Mouse (Mus musculus): Measurements from ENCODE around the gene Sgms1. TPM values are rescaled to one million over a fixed set of nuclear protein-coding genes. Genes with fewer than 3 reads are reported as not detected.
"Not testable (repeated sequence)": the region's sequence is repeated elsewhere in the genome, so short reads cannot be mapped to it uniquely, and the experiment has no call there.

The Sgms1 gene
- total RNA-seq, 2 experiments from 2014 or later: 69.3 to 78.5 TPM

DNA sequence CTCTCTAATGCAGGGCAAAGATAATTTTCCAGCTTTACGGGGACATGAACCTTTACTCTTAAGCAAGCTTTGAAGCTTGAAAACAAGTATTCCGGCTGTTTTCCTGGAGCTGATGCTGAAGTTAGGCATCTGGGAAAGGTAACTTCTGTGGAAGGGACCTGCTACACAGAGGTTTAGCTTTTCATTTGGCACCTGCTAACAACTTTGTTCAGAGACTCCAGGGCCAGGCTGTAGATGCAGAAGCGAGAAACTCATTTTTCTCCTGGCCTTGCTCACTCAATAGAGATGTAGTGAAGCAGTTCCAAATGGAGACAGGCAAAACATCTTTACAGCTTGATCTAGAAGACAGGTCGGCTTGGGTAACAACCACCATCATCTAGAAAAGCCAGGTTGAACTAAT, 225.4 kb downstream of the Sgms1 start:
- DNase-seq (ENCODE audit: low spot score in 2 of 2): no peak

DNA sequence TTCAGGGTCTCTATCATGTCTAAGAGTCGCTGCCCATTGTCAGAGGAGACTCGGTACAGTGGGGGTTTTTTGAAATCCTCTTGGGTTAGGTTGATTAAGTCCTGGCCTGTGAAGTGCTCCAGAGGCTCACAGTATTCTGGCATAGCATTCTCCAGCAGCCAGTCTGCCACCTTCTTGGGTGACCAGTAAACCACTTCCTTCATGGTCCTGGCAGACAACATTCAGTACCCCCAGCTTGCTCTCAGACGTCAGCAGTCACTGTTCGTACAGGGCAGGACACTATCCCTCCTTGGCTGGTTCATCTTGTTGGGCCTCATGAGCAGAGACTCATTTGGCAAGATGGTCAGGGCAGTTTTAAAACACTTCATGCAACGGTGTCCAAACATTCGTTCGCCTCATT, 229.6 kb downstream of the Sgms1 start:
- no peak for DNase-seq (ENCODE audit: low spot score in 2 of 2)

DNA sequence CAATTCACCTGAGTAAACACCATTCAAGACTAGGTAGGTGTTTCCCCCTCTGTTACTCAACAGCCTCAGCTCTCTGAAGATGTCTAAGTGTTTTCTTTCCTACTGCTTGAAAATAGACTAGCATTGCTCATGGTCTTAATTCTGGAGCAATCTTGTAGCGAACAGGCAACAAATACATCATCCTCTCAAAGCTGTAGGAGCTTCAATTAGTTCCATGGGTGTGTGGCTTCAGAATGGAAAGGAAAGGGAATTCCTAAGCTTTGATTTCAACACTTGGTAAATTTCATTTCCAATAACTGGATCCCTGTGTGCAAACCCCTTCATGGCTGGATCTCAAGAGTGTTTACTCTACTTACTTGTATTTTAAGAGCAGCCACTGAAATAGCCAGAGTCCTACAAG, 230.3 kb downstream of the Sgms1 start:
- DNase-seq (ENCODE audit: low spot score in 2 of 2): no peak

DNA sequence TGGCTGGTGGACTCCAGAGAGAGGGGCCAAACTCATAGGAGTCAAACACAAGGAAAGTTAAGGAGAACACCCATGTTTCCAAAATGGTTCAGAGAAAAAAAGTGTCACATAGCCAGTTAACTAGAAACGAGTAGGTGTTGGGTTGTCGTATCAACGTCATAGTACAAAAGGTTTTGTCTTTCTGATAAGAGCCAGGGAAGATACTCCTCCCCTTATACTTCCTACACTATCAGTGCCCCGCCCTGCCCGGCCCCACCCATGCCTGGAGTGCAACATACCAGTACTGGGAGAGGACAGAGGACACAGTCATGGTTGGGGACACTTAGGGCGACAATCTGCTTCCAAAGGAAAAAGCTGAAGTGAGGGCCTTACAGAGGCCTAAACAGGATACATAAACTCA, 232.5 kb downstream of the Sgms1 start:
- no peak for DNase-seq (ENCODE audit: low spot score in 2 of 2)

DNA sequence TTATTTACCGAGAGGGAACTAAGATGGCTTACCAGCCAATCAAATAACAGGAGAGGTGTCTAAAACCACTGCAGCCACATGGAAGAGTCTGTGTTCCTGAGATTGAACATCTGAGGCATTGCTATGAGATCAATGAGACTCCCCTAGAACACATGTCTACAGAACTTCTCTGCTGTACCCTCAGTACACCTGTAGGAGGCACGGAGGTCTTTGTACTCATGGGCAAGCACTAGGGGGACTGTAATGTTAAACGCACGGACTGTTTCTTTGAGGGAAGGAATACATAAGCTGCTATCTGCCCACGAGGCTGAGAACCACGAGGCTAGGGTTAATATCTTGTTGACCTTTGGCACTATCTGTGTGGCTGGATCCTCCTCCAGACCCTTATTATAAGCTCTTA, 237.0 kb downstream of the Sgms1 start:
- no peak for DNase-seq (ENCODE audit: low spot score in 2 of 2)

DNA sequence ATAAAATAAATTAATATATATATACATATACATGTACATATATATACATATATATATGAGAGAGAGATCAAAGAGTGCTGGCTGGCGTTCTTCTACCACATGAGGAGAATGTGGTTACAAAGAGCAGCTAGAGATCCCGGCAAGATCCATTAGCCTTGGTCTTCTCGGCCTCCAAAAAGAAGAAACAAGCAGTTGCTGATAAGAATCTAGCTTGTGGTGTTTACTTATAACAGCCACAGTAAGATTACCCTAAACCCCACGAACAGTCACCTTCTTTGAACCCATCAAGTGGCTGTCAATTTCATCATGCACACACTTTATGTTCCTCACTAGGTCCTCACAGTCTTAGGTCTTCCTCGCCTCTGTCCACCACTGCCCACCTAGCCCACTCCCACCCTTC, 240.8 kb downstream of the Sgms1 start:
- no peak for DNase-seq (ENCODE audit: low spot score in 2 of 2)

DNA sequence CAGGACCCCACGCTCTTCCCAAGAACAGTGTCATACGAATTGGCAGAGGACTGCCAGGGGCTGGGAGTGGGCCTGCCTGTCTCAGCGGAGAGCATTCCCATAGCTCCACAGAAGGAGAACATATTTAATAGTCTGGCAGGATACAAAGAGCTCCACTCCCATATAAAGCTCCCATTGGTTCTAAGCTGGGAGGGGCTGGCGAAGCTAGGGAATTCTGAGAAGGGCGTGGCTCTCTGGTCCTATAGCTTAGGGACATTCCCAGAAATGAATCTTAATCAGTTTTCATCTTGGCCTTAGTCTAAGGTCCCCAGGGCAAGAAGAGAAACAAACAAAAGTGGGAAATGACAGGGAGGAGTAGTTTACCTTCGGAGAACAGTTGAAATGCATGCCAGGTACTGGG, 247.1 kb downstream of the Sgms1 start:
- DNase-seq (ENCODE audit: low spot score in 2 of 2): no peak

DNA sequence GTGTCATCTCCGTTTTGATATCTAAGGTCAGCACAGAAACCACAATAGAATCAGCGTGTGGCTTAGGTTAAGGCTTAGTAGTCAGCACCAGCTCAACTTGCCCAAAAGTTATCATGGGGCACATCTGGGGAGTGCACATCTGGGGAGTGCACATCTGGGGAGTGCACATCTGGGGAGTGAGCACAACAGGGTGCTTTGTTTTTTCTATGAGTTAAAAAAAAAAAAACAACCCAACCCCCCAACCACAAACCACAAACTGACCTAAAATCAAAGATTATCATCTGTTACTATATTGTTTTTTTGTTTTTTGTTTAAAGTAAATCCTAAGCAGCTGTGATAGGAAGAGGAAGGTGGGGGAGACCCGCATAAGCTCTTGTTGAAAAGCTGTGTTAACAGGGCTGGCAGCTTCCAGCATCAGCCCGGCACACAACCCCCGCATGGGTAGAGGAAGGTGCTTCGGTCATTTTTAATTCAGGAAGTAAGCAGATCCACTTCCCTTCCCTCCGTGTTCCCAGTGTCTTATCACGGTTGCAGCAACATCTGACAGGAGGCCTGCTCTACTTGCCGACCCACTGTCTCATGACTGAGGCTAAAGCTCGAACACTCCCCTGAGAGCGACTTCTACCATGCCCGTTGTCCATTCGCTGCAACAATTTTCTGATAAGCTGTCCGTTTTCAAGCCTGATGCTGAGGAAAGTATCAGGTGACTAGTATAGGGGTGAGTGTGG, 251.0 kb downstream of the Sgms1 start:
- DNase-seq (ENCODE audit: low spot score in 2 of 2): no peak

DNA sequence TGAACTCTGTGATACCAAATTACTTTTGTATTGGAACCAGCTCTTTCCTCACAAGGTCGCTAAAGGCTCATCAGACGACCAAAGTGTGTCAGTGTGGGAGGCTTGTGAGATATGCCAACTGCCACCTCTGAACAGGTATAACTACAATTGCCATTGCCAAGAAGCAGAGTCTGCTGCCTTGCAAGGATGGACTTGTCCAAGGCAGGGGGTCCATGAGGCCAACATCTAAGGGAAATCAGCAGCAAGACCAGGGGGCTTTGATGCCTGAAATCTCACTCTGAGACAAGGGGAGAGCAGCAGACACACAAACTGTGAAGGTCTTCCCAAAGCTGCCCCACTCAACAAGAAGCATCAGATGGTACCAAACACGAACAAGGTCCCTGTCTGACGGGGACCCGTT, 251.6 kb downstream of the Sgms1 start:
- no peak for DNase-seq (ENCODE audit: low spot score in 2 of 2)

DNA sequence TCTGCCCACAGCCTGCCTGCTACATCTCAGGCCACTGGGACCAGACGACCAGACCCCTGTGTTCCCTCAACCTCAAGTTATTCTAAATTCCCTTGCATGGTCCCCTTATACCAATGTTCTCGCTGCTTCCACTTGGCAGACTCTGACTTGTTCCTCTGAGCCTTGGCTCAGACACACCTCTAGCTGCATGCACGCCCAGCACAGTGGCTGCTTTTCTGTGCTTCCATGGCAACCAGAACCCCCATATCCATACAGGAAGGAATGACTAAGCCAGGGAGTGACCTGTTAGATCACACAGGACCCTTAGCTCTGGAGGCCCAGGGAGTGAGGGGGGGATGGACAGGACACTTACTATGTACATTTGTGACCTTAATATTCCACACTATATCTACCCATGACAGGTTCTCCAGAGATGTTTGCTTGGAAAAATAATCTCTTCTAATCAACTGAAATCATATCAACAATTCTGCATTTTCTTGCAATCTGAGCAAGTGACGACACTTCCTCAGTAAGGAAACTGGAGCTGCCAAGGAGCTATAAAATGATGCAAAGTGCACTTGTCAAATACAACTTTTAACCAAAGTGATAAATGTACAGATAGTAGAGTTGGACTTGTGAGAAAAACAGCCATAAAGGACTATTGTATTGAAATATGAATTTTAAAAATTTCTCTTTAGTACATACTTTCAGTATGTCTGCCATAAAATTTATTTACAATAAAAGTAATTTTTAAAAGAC, 252.5 kb downstream of the Sgms1 start:
- no peak for DNase-seq (ENCODE audit: low spot score in 2 of 2)

DNA sequence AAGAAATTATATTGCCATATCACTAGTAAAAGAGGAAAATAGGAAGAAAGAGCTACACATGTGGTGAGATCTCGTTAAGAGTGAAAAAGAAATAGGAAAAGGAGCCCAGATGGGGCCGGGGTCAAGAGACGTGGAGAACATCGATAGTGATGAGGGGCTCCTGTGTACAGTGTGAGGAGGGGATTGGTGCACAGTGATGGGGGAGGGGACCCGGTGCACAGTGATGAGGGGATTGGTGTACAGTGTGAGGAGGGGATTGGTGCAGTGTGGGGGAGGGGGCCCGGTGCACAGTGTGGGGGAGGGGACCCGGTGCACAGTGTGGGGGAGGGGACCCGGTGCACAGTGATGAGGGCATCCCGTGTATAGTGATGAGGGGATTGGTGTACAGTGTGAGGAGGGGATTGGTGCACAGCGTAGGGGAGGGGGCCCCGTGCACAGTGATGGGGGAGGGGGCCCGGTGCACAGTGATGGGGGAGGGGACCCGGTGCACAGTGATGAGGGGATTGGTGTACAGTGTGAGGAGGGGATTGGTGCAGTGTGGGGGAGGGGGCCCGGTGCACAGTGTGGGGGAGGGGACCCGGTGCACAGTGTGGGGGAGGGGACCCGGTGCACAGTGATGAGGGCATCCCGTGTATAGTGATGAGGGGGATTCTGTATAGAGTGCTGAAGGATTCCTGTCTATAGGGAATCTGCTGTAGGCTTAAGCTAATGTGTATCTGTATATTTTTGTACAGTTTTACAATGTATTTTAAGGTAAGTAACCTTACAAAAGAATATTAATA, 257.6 kb downstream of the Sgms1 start:
- not testable (repeated sequence) for DNase-seq (ENCODE audit: low spot score in 2 of 2)

DNA sequence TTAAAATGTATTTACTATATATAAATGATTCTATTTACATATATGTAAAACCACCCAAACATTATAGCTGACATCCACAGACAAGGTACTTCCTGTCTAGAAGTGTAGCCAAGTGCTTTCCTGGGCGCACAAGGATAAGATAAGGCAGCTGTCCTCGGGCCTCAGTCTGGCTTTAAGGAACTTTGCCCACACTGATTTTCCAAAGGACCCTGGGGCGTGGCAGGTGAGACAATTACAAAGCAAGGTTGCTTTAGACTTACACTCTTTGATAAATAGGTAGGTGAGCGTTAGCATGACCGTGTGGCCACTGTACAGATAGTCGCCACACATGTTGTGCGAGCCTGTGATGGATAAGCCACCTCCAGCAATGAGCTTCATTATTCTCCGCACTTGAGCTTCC, 260.2 kb downstream of the Sgms1 start:
- DNase-seq (ENCODE audit: low spot score in 2 of 2): no peak

DNA sequence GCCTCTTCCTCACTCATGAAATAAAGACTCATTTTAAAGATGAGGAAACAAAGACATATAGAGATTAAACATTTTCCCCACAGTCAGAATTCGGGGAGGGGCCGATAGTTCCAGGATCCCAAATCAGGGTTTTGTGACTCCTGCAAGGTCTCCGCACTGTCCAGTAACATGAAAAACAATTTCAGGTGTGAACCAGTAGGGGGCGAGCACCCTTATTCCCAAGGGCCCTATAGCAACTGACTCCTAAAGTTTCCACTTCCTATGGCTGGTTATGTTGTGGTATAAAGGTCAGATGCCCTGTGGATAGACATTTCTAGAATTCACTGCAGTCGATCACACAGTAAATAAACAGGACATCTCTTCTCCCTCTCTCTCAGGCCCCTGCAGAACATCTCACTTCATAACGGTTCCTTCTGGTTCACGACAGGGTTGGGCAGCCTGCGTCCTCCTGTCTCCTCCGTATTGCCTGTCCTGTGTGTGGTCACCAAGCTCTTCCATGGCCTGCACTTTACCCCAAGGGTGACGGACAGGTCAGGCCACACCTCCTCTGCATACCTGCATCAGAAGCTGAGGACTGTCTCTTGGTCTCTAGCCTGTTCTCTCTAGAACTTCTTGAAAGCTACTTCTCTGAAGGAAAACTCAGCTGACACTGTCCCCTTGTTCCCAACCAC, 262.2 kb downstream of the Sgms1 start:
- DNase-seq (ENCODE audit: low spot score in 2 of 2): no peak

DNA sequence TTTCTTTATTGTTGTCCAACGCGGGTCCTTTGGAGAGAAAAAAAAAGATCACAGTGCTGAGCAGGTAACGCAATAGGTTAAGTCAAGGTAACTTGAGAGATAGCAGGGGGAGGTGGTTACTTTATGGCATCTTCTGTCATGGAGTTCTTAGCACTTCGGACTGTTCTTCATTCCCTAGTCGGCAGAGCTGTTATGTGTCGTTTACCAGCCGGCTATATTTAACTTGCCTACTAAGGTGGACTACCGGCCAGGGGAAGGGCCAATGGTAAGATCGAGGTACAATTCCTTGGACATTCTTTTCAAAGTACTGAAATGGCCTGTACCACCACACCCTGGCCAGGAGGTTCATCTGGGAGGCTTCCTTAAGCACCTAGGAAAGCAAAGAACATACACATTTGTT, 265.4 kb downstream of the Sgms1 start:
- DNase-seq (ENCODE audit: low spot score in 2 of 2): no peak

DNA sequence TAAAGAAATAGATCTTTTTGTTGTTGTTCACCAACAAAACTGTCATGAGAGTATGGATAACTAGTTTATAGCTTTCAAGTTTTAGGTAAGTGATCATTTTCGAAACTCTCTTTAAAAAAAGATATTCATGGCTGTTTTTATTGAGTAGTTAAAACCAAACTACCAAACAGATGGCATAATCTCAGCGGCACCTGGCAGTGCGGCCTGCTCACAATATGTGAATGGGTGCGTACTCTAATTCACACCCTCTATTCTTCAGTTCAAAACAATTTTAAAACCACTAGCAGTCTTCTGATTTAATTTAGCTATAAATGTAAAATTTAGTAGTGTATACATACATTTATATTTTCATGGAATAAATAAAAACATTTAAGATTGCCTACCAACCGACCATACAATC, 266.3 kb downstream of the Sgms1 start:
- DNase-seq (ENCODE audit: low spot score in 2 of 2): no peak

DNA sequence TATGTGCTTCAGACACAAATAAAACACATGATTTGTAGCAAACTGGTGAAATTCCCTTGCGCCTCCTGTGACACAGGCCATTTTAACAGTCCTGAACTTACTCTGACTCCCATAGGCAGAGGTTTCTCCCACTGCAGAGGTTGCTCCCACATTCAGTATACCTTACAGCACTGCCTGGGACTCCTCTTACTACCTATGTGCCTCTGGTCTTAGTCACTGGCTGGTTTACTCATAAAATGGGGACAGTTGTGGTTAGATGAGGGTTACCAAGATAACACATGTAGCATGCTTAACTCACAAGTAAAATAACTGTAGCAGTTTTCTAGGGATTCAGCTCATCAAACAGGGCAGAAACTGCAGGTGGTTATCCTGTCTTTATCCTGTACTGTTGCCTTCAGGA, 268.7 kb downstream of the Sgms1 start:
- DNase-seq (ENCODE audit: low spot score in 2 of 2): no peak

DNA sequence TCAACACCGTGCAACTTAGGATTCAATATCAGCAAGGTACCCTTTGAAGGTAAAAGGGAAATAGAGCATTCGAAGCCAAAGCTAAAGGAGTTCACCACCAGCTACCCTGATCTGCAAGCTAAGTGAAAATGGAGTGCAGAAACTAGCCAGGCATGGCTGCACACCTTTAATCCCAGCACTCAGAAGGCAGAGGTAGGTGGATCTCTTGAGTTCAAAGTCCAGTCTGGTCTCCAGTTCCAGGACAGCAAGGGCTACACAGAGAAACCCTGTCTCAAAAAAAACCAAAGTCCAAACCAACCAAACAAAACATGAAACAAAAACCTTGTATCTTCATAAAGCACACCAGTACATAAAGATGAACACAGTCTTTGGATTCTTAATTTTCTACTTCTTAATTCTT, 269.8 kb downstream of the Sgms1 start:
- DNase-seq (ENCODE audit: low spot score in 2 of 2): no peak

DNA sequence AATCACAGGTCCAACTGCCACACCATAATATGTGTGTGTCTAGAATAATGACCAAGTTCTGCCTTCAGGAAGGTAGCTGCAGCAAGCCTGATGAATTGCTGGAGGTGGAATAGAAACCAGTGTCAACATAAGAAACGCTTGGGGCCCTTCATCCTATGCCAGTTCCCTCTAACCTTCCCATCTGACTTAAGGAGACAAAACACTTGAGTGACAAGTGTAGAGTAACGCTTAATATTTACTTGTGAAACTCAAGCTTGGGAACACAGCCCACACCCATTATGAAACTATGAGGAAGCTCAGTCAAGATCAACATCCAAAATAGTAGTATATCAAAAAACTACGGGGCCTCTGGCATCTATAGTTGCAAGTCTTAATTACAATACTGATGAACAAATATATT, 271.0 kb downstream of the Sgms1 start:
- no peak for DNase-seq (ENCODE audit: low spot score in 2 of 2)

DNA sequence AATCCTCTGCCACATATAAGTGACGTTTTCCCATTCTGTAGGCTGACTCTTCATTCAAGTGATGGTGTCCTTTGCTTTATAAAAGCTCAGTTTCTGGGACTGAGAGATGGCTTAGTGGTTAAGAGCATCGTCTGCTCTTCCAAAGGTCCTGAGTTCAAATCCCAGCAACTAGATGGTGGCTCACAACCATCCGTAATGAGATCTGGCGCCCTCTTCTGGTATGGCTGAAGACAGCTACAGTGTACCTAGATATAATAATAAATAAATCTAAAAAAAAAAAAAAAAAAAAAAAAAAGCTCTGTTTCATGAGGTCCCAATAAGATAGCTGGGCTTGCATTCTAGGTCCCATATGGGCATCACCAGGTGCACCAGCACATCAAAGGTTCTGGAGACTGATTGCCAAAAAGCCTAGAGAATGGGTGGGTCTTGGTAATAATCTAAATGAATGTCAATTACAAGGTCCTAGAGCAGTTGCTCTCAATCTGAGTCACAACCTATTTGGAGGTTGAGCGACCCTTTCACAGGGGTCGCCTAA, 272.0 kb downstream of the Sgms1 start:
- DNase-seq (ENCODE audit: low spot score in 2 of 2): no peak

DNA sequence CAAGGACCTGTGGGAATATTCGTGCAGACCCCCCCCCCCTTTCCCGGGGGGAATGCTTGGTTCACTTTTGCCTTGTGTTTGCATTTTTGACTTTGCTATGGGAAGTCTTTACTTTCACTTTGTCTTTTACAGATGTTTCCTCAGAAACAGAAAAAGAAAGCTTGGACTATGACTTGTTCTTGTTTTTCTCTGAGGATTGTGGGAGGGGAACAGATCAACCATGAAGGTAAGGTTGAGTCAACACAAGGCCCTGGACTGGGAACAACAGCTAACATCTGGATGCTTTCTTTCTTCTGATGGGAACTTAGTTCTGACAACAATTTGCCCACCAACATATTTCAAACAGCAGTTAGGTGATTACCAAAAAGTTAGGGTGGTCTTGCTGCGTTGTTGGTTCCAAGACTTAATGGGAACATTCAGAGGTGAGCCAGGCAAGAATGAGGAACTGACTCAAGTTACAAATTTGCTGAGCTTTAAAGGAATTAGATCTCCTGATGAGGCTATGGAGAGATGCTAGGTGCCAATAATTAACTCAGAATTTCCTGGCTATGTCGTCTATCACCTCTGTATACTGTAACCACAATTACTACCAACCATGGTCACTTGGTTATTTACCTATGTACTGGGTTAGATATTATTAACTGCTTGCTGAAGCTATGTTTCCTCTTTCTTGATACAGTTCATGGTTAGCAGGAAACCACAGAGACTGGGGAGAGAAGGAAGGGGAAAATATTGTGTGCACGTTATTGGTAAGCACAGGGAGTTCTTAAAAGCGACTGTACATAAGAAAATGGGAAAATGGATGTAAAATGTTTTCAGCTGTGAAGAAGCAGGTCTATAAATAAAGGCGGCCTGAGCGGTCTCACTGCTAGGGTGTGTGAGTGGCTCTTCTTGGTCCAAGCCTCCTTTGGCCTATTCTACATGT, 277.4 kb downstream of the Sgms1 start:
- no peak for DNase-seq (ENCODE audit: low spot score in 2 of 2)

Measured in adrenal gland, postnatal 4 days (tissue).